Mouse (Mus musculus) thymus, postnatal 25 days (tissue): ENCODE measurements around the gene Sipa1l3.

ENCODE experiments used
- DNase-seq: peaks from one replicate; pipeline ENCODE4 v3.0.0; 2022

Gene Sipa1l3

DNA sequence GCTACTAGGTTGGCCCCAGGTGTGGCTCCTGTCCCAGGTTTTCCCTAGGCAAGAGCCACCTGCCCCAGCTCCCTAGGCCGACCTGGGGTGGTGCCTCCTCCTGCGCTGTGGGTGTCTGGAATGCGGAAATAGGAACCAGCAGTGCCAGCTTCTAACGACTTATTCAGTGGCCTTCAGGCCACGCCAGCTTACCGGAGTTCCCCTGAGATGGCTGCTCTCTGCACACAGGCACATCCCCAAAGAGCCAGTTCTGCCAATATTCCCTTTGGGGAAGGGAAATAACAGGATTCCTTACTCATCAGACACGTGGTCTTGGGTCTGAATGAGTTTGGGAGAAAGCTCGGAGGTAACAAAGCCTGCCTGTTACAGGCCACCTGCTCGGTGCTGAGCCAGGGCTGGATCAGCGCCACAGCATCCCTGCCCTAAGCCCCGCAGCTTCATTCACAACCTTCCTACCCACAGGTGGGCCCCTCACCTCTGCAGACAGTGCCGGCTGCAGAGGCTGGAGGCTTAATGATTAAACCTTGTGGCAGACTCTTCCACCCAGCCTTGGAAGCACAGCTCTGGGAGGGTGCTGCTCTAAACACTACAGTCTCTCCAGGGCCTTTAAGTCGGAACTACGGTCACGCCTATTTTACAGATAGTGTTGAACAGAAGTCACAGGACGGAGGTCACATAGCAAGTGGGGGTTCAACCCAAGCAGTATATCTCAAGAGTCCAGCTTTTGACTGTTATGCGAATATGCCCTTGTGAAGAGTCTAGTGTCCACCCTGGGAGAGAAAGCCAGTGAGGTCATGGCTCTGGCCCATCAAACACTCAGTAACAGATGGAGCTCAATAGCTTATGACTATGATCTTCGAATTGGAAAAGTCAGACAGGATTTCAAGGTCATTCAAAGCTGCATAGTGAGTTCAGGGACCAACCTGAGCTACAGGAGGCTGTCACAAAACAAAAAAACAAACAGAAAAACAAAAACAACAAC is 12.8 kb downstream of the Sipa1l3 start:
- no peak for DNase-seq

DNA sequence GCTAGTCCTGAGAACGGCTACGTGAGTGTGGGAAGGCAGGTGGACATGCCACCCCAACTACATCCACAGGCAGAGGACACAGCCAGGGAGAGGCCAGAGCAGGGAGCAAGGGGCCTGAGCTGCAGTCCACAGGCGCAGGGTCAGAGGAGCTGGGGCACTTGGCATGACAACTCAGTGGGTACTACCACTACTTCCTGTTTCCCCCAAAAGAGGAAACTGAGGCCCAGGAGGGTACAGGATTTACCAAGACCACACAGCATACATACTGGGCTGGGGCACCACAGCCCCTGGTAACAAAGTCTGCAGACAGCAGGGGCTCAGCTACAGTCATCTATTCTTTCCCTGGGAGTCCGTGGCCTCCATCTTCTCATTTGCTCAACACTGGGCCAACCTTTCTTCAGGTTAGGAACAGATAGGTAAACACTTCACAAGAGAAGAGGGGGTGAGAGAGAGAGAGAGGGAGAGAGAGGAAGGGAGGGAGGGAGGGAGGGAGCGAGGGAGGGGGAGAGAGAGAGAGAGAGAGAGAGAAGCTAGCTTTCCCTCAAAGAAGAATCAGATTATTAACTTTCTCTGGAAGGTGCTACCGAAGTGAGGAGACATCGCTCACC is 13.7 kb downstream of the Sipa1l3 start:
- no peak for DNase-seq

DNA sequence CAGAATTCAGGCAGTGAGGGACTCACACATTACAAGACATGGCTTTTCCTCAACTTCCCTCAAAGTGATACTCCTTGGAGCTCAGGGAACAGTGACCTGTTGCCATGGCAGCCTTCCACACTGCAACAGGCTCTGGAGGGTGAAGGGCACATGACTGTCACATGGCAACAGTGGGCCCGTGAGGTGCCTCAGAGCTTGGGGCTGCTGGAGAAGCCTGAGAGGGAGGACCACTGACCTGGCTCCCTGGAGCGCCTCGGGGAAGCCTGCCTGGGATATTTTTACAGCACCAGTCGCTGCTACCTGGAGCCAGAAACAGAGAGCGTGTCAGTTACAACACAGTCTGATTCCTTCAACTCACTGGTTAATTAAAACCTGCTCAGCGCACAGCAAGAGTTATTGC is 14.8 kb downstream of the Sipa1l3 start:
- no peak for DNase-seq

DNA sequence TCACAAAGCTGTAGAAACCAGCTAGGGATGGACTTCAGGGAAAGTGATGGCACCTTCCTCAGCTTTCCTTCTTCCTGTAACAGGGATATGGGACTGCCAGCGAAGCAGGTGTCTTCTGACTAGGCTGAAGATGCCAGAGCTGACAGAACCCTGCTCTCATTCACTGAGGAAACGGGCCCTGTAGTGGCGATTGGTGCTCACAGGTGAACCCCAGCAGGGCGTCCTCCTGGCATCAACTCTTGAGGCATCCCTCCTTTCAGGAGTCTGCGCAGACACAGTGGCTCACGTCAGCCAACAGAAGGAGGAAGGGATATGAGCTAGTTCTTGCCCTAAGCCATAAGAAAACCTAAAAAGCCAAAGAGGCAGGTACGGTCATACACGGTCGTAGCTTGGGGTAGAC is 17.2 kb downstream of the Sipa1l3 start:
- DNase-seq = no peak

DNA sequence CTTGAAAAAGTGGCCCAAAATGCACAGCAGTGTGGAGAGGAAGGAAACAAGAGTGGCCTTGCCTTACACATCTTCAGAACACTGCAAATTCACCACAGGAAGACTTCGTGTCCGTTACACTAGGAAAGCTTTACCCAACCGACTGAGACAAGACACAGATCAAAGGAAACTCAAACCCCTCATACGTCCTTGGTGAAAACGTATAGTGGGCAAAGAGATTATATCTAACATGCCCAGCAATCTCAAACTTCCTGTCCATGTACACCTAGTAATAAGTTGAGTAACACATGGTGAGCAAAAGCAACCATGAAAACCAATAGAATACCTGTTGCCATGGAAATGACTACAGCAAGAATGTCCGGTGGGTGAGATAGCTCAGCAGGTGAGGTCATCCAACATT is 19.4 kb downstream of the Sipa1l3 start:
- DNase-seq = no peak

DNA sequence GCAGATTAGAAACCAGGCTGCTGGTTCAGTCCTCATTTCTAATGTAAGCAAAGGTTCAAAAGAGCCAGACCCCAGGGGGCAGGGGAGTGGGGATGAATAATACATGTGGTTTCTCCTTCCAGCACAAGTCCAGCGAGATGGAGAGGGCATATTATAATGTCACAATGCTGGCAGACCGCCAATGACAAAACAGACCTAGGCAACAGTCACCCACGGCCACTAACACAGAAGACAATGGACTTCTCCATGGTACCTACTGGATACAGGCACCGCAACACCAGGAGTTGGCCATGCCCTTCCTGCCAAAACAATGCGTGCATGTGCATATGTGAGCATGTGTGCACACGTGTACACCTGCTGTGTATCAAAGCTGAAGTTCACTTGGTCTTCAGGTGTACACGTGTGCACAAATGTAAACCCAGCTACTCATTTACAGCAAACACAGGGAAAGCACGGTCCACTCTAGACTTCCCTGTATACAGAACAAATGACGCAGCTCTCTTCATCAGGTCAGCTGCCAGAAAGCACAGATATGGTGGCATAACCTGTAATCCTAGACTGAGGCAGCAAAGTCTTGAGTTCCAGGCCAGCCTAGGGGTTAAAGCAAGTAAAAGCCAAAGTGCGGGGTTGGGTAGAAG is 21.4 kb downstream of the Sipa1l3 start:
- DNase-seq = no peak

DNA sequence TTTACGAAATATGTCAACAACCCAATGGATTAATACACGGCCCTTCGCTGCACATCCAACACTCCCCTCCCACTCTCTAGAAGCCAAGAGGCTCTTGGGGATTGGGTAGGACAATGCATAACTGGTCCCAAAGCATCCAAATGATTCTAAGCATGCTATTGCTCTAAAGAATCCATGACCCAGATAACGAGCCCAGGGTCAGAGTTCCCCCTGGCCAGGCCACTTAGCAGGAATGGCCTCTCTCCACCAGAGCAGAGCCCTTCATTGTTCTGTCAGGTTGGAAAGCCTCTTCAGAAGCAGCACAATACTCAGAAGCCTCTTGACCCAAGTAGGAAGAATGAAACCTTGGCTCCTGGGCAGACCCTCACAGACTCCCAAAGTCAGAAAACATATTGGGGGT is 22.1 kb downstream of the Sipa1l3 start:
- DNase-seq = no peak

DNA sequence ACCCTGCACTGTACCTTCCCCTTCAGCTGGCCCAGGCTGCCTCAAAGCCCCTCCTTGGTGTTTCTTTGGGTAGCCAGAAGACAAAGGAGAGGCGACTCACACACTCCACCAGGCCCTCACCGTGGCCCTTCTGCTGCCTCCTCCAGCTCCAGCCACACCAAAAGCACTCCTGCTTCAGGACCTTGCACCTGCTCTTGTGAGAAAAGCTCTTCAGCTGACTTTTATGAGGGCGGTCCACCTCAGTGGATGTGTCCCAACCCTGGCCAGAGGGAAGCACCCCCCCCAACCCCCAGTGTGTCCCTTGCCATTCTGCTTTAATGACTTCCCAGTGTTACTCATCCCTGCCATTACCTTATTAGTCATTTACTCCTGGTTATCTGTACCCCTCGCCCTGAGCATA is 22.6 kb downstream of the Sipa1l3 start:
- DNase-seq = no peak

DNA sequence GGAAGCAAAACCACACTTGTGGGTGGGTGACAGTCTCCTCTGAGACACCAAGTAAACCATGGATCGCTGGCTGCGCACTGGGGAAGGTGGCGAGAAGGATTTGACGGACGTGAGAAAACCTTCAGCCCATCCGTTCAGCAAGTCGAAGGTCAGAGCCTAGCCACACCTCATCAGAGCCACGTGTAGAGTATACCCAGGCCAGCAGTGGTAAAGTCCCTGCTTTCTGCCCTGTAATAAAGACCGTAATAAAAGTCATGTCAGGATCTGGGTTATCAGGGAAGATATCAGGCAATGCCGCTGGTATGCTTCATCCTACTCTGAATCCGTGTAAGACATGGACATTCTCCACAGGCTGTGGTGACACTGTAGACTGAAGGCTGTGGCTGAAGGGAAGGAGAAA is 23.6 kb downstream of the Sipa1l3 start:
- DNase-seq = no peak

DNA sequence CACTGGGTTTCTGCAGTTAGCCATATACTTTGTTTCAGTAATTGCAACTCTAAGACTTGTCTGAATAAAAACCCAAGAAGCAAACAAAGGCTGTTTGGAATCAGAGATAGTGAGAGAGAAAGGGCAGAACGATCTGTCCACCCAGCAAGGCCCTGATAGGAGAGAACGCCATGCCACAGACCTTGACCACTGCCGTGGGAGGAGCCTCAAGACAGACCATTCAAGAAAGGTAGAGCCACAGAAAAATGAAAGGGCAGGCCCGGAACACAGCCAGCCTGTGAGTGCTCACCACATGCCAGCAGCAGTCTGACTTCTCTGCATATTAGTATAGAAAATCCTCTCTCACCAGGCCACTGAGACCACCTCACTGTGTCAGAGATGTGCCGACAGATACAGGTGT is 24.4 kb downstream of the Sipa1l3 start:
- no peak for DNase-seq

DNA sequence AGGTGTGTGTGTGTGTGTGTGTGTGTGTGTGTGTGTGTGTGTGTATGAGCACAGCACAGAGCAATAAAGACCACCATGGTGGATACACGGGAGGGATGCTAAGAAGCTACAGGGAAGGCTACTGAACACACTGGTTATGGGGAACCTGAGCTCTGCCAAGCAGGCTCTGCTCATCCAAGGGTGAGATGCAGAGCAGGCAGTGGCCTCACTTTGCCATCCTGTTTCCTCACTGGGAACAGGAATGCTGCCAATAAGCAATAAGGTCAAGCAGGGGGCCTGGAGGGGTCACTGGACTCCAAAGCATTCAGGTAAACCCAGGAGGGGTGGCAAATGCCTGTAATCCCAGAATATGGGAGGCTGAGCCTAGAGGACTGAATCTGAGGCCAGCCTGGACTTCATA is 25.4 kb downstream of the Sipa1l3 start:
- no peak for DNase-seq

DNA sequence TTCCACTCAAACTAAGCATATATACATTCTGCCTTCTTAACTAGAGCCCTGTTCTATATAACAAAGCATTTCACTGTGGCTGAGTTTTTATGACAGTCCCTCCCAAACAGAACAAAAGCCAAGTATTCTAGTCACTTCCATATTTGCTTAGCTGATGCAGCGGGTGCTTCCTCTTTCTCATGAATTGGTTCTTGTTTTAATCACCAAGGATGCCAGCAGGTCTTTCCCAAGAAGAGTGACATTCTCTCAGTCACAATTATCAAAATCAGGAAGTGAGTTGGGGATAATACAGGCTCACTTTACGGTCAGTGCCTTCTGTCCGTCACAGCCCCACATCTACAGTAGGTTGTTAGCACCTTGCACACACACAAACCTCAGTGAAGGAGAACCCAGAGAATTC is 26.6 kb downstream of the Sipa1l3 start:
- no peak for DNase-seq

DNA sequence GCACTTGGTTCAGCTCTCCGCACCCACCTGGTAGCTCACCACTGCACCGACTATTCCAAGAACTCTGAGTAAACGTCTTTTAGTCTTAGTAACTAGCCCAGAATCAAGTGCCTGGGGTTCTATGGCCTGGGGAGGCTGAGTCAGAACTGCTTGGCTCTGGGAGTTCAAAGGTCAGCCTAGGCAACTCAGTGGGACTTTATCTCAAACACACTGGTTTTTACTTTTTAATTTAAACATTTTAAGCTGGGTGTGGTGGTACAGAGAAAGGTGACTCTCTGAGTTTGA is 27.0 kb downstream of the Sipa1l3 start:
- DNase-seq = no peak

DNA sequence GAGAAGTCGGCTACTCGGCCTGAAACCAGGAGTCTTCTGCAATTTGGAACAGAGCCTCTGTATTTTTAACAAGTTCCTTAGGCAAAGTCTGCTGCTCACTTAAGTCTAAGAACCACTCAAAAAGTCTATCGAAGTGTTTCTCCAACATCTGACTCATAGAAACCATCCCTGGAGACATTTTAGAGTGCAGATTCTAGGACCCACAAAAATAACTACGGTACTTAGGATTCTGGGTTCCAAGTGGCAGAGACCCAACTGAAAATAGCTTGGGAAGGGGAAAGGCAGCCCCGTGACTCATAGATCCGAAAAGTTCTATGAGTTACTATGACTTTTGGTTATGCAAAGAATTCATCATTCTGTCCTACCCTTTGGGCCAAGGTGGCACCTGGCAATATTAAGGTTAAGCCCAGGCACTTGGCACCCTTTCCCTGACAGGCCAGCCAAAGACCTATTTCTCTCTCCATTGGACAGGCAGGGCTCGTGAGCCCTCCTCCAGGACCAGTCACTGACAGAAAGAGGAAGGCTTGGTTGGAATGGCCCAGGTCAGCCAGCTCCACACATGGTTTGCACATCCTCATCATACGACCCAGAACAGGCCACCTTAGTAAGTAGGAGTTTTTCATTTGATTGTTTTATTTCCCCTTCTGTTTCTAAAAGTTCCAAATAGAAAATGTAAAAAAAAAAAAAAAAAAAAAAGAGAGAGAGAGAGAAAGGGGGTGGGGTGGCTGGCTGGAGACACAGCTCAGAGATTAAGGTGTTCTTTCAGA is 27.6 kb downstream of the Sipa1l3 start:
- no peak for DNase-seq

DNA sequence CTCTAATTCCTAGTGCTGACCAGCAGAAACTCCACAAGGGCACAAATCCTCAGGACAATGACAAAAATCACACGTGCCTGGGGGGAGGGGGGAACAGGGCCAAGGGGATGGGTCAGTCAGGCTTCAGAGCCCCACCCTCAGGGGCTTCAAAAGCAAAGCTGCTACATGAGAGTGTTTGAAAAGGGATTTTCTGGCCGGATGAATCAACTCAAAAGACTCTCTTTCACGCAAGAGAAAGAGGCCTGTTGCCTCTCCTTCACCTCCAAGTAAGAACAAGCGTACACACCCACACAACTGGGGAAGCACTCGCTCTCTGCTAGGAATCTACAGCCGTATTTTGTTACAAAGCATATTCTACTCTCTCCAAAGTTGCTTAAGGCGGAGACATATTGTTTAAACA is 28.6 kb downstream of the Sipa1l3 start:
- DNase-seq = no peak

DNA sequence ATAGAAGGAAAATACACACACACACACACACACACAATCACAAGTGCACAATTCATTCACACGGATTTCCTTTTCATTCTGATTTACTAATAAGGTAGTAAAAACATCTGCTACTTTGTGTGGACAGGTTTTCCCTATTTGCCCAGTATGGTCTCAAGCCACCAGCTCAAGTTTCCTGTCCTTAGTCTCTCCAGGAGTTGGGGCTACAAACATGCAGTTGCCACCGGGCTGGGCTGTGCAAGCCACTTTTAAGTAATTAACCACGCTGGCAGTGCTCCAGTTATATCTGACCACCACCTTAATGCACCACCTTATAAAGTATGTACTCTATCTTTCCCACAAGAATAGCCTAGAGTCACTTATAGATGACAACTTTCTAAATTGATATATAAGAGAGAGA is 29.1 kb downstream of the Sipa1l3 start:
- no peak for DNase-seq

DNA sequence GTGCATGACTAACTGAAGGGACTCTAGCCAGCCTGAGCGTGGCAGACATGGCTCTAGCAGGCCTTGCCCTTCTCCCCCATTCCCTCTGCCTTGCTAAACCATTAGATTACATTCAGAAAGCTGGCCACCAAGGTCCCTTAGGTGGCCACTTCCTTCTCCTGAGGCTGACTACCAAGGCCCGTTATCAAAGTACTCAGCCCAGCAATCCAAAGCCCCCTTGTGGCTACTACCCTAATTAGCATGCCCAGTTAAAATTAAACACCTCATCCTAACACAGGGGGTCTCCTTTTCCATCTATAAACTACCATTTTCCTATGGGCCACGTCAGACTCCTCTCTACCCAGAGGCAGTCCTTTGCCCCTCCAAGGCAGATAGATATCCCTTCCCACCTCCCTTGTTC is 31.7 kb downstream of the Sipa1l3 start:
- DNase-seq = no peak

DNA sequence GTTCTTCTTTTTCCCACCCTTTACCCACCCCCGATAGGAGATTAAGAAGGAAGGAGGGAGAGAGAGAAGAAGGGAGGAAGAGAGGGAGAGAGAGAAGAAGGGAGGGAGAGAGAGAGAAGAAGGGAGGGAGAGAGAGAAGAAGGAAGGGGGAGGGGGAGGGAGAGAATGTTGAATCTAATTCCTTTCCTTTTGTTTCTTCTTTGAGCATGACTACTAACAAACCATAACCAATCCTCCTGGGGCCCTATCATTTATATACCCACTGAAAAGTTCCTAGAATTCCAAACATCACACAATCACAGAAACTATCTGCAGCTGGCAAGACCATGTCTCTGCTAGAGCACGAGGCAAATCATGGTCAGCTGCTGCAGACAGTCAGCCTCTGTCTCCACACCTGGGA is 32.7 kb downstream of the Sipa1l3 start:
- no peak for DNase-seq

DNA sequence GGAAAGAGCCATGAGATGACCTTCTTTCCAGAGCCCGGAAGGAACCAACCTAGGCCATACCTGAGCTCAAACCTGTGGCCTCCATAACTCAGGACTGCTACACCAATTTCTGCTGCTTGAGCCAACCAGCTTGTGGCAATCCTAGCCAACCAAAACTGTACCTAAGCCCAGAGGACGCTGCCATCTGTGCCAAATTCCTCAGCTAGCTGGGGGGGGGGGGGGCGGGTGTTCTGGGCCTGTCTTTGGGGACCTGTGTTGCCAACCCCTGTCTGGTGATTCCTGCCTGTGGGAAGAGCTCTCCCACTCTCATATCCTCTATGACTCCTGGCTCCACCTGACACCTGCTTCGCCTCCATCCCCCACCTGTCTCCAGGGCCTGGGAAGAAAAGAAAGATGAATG is 34.9 kb downstream of the Sipa1l3 start:
- DNase-seq = no peak

DNA sequence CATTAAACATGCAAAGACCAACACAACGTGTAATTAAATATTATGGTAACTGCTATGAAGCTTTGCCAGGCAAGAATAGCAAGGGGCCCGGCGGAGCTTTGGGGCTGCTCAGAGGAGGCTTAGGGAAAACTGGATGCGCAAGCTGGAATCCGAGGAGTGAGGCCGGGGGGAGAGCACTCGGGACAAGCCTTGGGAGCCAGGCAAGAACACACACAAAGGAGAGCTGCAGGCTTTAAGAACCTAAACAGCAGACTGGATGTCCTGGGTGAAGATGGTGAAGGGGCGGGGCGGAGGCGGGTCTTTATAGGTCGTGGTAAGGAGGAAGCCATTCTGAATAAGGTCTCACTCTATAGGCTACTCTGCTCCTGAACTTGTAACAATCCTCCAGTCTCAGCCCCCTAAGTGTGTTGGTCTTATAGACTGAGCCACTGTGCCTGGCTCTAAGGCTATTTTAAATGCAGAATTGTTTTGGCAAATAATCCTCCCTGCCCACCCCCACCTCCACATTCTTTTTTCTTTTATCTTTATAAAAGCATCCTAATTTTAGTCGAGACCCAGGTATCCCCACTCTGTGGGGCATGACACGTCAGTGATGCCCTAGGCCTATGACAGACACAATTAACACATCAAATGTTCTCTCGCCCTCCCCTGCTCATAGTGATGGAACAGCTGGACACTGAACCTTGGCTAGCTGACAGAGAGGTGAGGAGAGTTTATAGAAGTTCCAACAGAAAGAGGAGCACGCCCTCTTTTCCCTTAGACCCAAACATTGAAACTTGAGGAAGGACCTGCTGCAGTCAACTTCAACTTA is 36.9 kb downstream of the Sipa1l3 start:
- no peak for DNase-seq

DNA sequence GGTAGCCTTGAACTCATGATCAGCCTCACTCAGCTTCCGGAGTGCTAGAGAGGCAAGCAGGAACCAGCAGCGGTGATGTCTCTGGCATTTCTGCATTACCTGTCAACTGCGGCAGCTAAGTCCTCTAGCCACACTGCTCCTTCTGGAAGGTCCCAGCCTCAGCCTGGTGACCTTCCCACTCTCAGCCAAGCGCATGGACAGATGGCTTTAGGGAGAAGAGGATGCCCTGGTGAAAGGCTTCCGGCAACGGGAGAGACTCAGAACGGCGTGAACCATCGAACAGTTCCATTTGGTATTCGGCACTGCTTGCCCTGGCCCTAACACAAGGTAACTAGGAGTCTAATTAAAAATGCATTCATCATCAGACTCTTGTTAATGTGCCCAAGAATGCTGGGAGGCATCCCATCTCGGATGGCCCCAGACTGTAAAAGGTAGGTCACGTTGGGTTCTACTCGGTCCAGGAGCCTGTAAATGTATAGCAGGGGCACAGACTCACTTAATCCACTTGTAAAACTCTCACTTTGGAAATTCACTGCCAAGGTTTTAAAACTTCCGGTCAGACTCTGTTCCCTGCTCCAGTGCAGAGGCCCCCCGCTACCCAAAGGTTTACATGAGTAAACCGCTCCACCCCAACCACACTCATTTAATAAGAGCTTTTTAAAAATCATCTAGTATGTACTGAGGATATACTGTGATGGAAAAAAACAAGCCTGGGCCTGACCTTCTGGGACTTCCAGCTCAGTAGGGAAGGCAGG is 37.7 kb downstream of the Sipa1l3 start:
- DNase-seq = no peak

DNA sequence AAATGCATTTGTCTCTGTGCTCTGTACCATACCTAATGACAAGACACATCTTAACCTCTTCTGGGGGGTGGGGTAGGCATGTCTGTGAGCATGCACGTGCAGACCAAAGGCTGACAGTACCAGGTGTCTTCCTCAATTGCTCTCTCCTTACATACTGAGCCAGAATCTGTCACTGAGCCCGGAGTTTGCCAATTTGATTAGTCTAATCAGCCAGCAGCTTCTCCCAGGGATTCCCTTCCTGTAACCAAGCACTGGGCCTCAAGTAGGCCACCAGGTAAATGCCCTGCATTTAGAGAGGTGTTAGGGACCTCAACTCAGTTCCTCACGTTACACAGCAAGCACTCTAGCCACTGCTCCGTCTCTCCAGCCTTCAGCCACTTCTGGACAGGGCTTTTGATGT is 38.3 kb downstream of the Sipa1l3 start:
- DNase-seq = no peak
